Mouse (Mus musculus) thymus, adult 2 months (tissue): ENCODE measurements at regions not wholly inside any gene's neighbourhood (a gene's known extent, or its start where the extent isn't known, plus 50 kb on each side); places are given as distances from the start of the nearest gene placed in this dataset.

Experiments used
- CTCF ChIP-seq: fragments of 200-500 bp; IDR thresholded peaks from 2 replicates; pipeline ENCODE4 v1.5.1; 2012; ENCODE audit warnings: mild to moderate bottlenecking, control low read depth, low read length, moderate library complexity, borderline replicate concordance; ENCODE audit not compliant: control insufficient read depth, poor library complexity, insufficient read depth; ENCODE audit errors: extremely low read depth
- POLR2A ChIP-seq: fragments of 200-500 bp; IDR thresholded peaks from 2 replicates; pipeline ENCODE4 v1.6.1; 2012; ENCODE audit warnings: mild to moderate bottlenecking, low read length, control low read depth, moderate library complexity; ENCODE audit not compliant: control insufficient read depth, poor library complexity, insufficient read depth; ENCODE audit errors: extremely low read depth

- TF ChIP-seq CTCF, result no peak
- TF ChIP-seq POLR2A, result no peak
These were observed 193.3 kb downstream of the Gm765 start for GRCm38 (mm10) chr6:98149043-98149813.
